Mouse (Mus musculus): ENCODE data around the gene Scn1b.

DNA sequence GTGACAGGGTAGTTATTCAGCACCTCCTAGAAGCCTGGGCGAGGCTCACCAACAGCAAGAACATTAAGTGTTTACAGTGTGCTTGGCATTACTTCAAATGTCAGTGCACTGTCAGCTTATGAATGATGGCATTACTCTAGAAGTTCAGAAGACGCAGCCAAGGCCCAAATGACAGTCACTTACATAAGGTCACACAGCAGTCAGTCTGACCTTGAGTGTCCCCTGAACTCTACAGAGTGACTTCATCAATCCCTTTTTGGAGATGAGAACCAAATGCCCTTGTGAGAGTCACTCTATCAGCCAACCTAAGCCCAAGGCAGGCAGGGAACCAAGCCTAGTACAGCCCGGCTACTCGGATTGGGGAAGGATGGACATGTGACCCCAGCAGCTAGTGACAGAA is 5.1 kb upstream of the Scn1b start:
- no peak for TF ChIP-seq POLR2A (IDR thresholded peaks at IDR 0.05; ENCODE audit: low read depth, low read length)
- TF ChIP-seq CTCF (IDR thresholded peaks at IDR 0.05; ENCODE audit: extremely low read depth, insufficient read depth, insufficient read length, insufficient replicate concordance) = no peak
